Mouse (Mus musculus) thymus, adult 2 months (tissue): Measurements from ENCODE around the gene Slc39a11.

Source experiments
- CTCF ChIP-seq: fragments of 200-500 bp; IDR thresholded peaks from 2 replicates; pipeline ENCODE4 v1.5.1; 2012; ENCODE audit warnings: mild to moderate bottlenecking, control low read depth, low read length, moderate library complexity, borderline replicate concordance; ENCODE audit not compliant: control insufficient read depth, poor library complexity, insufficient read depth; ENCODE audit errors: extremely low read depth
- POLR2A ChIP-seq: fragments of 200-500 bp; IDR thresholded peaks from 2 replicates; pipeline ENCODE4 v1.6.1; 2012; ENCODE audit warnings: mild to moderate bottlenecking, low read length, control low read depth, moderate library complexity; ENCODE audit not compliant: control insufficient read depth, poor library complexity, insufficient read depth; ENCODE audit errors: extremely low read depth

DNA sequence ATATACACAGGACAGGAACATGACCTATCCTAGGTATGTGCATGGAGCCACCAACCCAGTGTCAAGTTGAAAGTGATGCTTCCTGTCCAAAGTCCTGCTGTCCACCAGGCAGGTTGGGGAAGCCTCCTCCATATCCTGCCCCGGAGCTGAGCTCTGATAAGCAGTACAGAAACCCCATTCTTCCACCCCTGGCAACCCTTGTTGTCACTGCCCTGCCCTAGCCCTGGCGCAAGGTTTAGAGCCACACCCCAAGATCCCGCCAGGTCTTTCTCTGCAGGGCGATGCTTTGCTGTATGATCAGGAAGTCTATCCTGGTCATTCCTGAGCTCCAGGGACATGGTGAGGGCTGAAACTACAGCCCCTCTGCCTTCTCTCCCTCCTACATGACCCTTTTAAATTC, 396.7 kb downstream of the Slc39a11 start:
- no peak for TF ChIP-seq CTCF
- no peak for TF ChIP-seq POLR2A
